Mouse (Mus musculus): ENCODE data around the gene Six1. TPM values are rescaled to one million over a fixed set of nuclear protein-coding genes. Genes with fewer than 3 reads are reported as not detected.
"Not testable (repeated sequence)": the region's sequence is repeated elsewhere in the genome, so short reads cannot be mapped to it uniquely, and the experiment has no call there.

Six1 gene
- total RNA-seq, 2 experiments from 2014 or later, result not detected

- no peak for ATAC-seq (replicated peaks; ENCODE audit: low FRiP score, poor library complexity, severe bottlenecking)
Measured at GRCm38 (mm10) chr12:73038441-73038991, 15.2 kb downstream of the Six1 start.

GRCm38 (mm10) chr12:73037385-73038160, 16.1 kb downstream of the Six1 start:
- ATAC-seq (replicated peaks; ENCODE audit: low FRiP score, poor library complexity, severe bottlenecking), result no peak

- ATAC-seq (replicated peaks; ENCODE audit: low FRiP score, poor library complexity, severe bottlenecking), result no peak
Measured at GRCm38 (mm10) chr12:73034901-73035895, 18.5 kb downstream of the Six1 start.

GRCm38 (mm10) chr12:73032665-73033064, 21.0 kb downstream of the Six1 start:
- ATAC-seq (replicated peaks; ENCODE audit: low FRiP score, poor library complexity, severe bottlenecking), result no peak

GRCm38 (mm10) chr12:73031315-73031714, 22.4 kb downstream of the Six1 start:
- no peak for ATAC-seq (replicated peaks; ENCODE audit: low FRiP score, poor library complexity, severe bottlenecking)

GRCm38 (mm10) chr12:73025490-73025889, 28.2 kb downstream of the Six1 start:
- ATAC-seq (replicated peaks; ENCODE audit: low FRiP score, poor library complexity, severe bottlenecking), result no peak

- no peak for ATAC-seq (replicated peaks; ENCODE audit: low FRiP score, poor library complexity, severe bottlenecking)
Measured at GRCm38 (mm10) chr12:73020941-73021340, 32.7 kb downstream of the Six1 start.

- no peak for ATAC-seq (replicated peaks; ENCODE audit: low FRiP score, poor library complexity, severe bottlenecking)
Measured at GRCm38 (mm10) chr12:73020422-73020821, 33.3 kb downstream of the Six1 start.

GRCm38 (mm10) chr12:73018838-73019237, 34.8 kb downstream of the Six1 start:
- no peak for ATAC-seq (replicated peaks; ENCODE audit: low FRiP score, poor library complexity, severe bottlenecking)

- ATAC-seq (replicated peaks; ENCODE audit: low FRiP score, poor library complexity, severe bottlenecking), result no peak
Measured at GRCm38 (mm10) chr12:73016171-73016570, 37.5 kb downstream of the Six1 start.

- no peak for ATAC-seq (replicated peaks; ENCODE audit: low FRiP score, poor library complexity, severe bottlenecking)
Measured at GRCm38 (mm10) chr12:73014311-73014710, 39.4 kb downstream of the Six1 start.

- ATAC-seq (replicated peaks; ENCODE audit: low FRiP score, poor library complexity, severe bottlenecking), result no peak
Measured at GRCm38 (mm10) chr12:73012824-73013223, 40.9 kb downstream of the Six1 start.

- no peak for ATAC-seq (replicated peaks; ENCODE audit: low FRiP score, poor library complexity, severe bottlenecking)
Measured at GRCm38 (mm10) chr12:73012136-73012785, 41.4 kb downstream of the Six1 start.

- not testable (repeated sequence) for ATAC-seq (replicated peaks; ENCODE audit: low FRiP score, poor library complexity, severe bottlenecking)
Measured at GRCm38 (mm10) chr12:73002903-73003302, 50.8 kb downstream of the Six1 start.

- not testable (repeated sequence) for ATAC-seq (replicated peaks; ENCODE audit: low FRiP score, poor library complexity, severe bottlenecking)
Measured at GRCm38 (mm10) chr12:73002281-73002680, 51.4 kb downstream of the Six1 start.

- no peak for ATAC-seq (replicated peaks; ENCODE audit: low FRiP score, poor library complexity, severe bottlenecking)
Measured at GRCm38 (mm10) chr12:72998105-72999001, 55.3 kb downstream of the Six1 start.

GRCm38 (mm10) chr12:72996646-72997045, 57.0 kb downstream of the Six1 start:
- ATAC-seq (replicated peaks; ENCODE audit: low FRiP score, poor library complexity, severe bottlenecking), result no peak
